Mouse (Mus musculus) spleen, postnatal 4 days (tissue): ENCODE results near the gene Veph1.

Source experiments
- DNase-seq, 2 experiments: peaks; one replicate each; pipeline ENCODE4 v3.0.0; 2022; ENCODE audit warnings: low spot score in 2 of 2

The Veph1 gene

GRCm38 (mm10) chr3:66024220-66024792 is 272.3 kb downstream of the Veph1 start:
- DNase-seq: no peak

- DNase-seq: no peak
Observed at GRCm38 (mm10) chr3:66019171-66019570, 277.5 kb downstream of the Veph1 start.

- no peak for DNase-seq
Observed at GRCm38 (mm10) chr3:66007632-66008401, 288.8 kb downstream of the Veph1 start.

DNA sequence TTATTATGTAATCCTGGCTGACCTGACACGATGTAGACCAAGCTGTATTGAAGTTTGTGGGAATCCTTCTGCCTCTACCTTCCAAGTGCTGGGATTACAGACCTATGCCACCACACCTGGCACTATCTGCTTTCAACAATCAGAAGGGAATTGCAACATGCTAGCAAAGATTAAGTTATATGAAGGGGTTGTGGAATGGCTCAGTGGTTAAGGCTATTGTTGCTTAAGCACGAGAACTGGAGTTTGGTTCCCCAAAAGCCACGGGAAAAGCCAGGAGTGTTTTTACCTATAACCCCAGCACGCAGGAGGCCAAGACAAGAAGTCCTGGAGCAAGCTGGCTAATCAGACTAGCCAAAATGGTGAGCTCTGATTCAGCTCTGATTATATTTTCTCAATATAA is 291.6 kb downstream of the Veph1 start:
- no peak for DNase-seq

DNA sequence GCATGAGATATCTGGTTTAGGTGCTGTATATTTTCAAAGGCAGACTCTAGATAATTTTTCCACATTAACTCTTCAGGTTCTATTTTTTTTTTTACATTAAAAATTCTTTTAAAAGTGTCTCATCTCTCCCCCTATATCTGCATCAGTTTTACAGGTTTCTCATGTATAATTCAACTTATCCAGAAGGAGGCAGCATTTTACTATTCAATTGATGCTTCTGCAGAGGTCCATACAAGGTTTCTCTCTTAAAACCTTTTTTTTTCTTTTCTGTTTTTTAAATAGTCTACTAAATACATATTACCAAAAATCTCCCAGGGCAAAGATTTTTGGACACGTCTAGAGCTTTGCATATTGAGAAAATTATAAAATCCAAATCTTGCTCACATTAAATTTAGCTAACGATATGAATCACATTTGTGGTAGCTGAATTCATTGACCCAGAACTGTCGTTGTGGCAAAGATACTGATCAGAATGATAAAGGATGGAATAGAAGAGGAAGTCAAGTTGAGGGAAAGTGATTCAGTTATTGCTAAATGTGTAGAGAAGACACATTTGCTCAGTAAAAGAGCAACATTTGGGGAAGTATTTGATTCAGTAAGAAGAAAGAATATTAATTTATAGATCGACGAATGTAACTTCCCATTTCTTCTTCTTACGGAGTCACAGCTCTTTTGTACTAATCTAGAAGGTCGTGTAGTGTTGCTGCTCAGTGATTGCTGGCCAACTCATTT is 292.3 kb downstream of the Veph1 start:
- no peak for DNase-seq
